Mouse (Mus musculus) hindbrain, embryonic 13.5 days (tissue): Measurements from ENCODE around the gene Cks1b. TPM values are rescaled to one million over a fixed set of nuclear protein-coding genes. Genes with fewer than 3 reads are reported as not detected.

Experiments
- ATAC-seq: fragments of 200-750 bp; cut with Nextera tagmentation; 2 replicates; pipeline ENCODE4 v1.8.0; 2017; ENCODE audit warnings: moderate TSS enrichment; ENCODE audit not compliant: low FRiP score
- H3K27ac ChIP-seq: fragments of 300-500 bp; sonication (generic); 2 replicates; pipeline ENCODE4 v1.5.1; 2015; ENCODE audit warnings: inconsistent platforms, mild to moderate bottlenecking, moderate library complexity
- H3K27me3 ChIP-seq: fragments of 300-500 bp; sonication (generic); 2 replicates; pipeline ENCODE4 v1.6.1; 2015; ENCODE audit warnings: mild to moderate bottlenecking, inconsistent platforms
- H3K36me3 ChIP-seq: fragments of 300-500 bp; sonication (generic); 2 replicates; pipeline ENCODE4 v1.6.1; 2015; ENCODE audit warnings: mild to moderate bottlenecking, inconsistent platforms
- H3K4me1 ChIP-seq: fragments of 300-500 bp; sonication (generic); replicated peaks from 2 replicates; pipeline ENCODE4 v1.6.1; 2015; ENCODE audit warnings: inconsistent platforms
- H3K4me2 ChIP-seq: fragments of 300-500 bp; sonication (generic); 2 replicates; pipeline ENCODE4 v1.6.1; 2015; ENCODE audit warnings: inconsistent platforms, mild to moderate bottlenecking, moderate library complexity
- H3K4me3 ChIP-seq: fragments of 300-500 bp; sonication (generic); 2 replicates; pipeline ENCODE4 v1.5.1; 2015; ENCODE audit warnings: mild to moderate bottlenecking, inconsistent platforms
- H3K9ac ChIP-seq: fragments of 300-500 bp; sonication (generic); 2 replicates; pipeline ENCODE4 v1.6.1; 2015; ENCODE audit warnings: mild to moderate bottlenecking, inconsistent platforms
- H3K9me3 ChIP-seq: fragments of 300-500 bp; sonication (generic); 2 replicates; pipeline ENCODE4 v1.6.1; 2016; ENCODE audit warnings: inconsistent platforms
- WGBS: fragments of 180-500 bp; shearing (Covaris S2); methylation state at CpG from one replicate; pipeline ENCODE4 v1.1.7; 2015; 5-methylcytosine and 5-hydroxymethylcytosine counted together
- polyA plus RNA-seq: library from polyadenylated mRNA; unstranded; fragments of >200 nt; fragmentation: Nextera tagmentation; extraction: Ambion mirVana; gene quantifications from 2 replicates; pipeline ENCODE4 v1.2.1, GENCODE M21; 2015

Cks1b gene
- polyA plus RNA-seq, 1 experiment from 2014 or later, result 116 TPM

DNA sequence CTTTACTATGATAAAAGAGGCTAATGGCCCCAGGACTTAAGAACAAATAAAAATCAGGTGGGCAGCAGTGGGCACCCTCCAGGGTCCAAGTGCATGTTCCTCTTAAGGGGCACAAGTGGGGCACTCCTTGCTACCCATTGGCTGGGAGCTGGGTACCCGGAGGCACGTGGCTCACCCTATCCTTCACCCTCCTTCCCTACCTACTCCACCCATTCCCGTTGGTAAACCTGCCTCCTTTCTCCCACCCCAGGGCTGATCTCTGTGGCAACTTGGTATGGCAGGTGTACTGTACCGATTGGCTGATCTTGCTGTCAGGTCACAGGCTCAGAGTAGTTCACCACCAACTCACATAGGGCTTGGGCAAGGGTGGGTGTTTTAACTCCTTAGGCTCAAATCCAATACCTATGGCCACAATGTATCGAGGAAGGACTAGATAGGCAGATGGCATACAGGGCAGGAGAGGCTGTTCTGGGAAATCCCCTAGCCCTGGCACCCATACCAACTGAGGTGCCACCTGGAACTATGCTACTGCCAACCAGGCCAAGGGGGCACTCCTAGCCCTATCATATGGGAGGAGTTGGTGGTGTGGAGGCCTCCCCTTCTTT, 34.4 kb downstream of the Cks1b start:
- Histone ChIP-seq H3K4me1 (peaks cover 26% of the 10 kb centered on the region), H3K9me3 (no peaks in the 10 kb centered on the region), H3K4me2 (no peak overlapping the region), H3K27me3 (0 out of 2 replicates have a peak, but pooled peaks cover 13% of the 10 kb centered on the region), H3K4me3 (no peak overlapping the region), H3K27ac (no peak overlapping the region), H3K9ac (no peak overlapping the region), H3K36me3 (no peaks in the 10 kb centered on the region)
- WGBS, result 90% methylated on average over 5 of the region's 5 CpGs
- no peak for ATAC-seq

DNA sequence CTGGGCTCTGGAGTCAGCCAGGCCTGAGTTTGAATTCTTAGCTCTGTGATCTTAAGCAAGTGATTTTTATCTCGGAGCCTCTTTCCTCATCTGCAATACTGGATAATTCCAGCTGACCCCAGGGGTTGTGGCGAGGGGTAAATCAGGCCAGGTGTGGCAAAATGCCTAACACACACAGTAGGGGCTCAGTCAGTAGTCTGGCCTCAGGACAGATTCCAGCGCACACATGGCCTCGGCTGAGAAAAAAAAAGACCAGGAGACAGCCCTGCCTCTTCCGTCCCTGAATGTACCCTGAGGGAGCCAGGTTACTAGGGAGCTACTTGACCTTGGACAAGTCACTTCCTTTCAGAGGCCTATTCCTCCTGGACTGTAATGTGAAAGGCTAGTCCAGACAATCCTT, 35.2 kb downstream of the Cks1b start:
- Histone ChIP-seq H3K4me2 (no peak overlapping the region), H3K4me3 (no peak overlapping the region), H3K36me3 (no peaks in the 10 kb centered on the region), H3K4me1 (peaks cover 28% of the 10 kb centered on the region), H3K27me3 (0 out of 2 replicates have a peak, but pooled peaks cover 13% of the 10 kb centered on the region), H3K9me3 (no peaks in the 10 kb centered on the region), H3K27ac (no peak overlapping the region), H3K9ac (no peak overlapping the region)
- 85% methylated on average over 5 of the region's 5 CpGs for WGBS
- no peak for ATAC-seq

DNA sequence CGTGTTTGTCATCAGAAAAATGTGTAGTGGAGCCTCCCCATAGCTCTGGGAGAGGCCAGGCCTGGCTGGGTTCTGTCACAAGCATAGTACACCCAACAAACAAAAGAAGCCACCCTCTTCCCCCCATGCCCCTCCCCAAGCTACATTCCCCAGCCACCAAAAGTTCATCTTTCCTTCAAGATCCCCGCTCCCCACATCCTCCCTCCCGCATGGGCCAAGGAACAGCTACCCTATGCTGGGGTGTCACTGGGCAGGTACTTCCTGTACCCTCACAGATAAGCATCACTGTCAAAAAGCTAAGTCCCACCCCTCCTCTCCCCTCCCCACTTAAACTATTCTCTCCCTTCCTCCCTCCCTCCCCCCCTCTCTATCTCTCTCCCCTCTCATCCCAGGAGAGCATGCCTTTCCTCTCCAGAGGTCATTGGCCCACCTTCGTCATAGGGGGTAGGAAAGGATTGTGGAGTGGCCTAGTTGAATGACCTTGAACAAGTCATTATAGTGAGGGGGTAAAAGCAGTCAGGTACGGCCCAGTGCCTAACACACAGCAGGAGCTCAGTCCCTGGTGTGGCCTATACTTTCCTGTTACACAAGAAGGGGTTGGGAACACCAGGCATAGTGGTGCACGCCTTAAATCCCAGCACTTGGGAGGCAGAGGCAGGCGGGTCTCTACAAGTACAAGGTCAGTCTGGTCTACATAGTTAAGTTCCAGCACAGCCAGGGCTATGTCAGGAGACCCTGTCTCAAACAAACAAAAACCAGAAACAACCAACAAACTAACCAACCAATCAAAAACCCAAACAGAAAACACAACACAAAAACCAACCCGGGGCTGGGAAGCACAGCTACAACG, 35.9 kb downstream of the Cks1b start:
- no peak overlapping the region for H3K4me2 ChIP-seq
- WGBS, result 86% methylated on average over 9 of the region's 9 CpGs
- H3K4me3 ChIP-seq, result no peak overlapping the region
- H3K27me3 ChIP-seq, result 0 out of 2 replicates have a peak, but pooled peaks cover 8% of the 10 kb centered on the region
- H3K4me1 ChIP-seq, result peaks cover 29% of the 10 kb centered on the region
- H3K27ac ChIP-seq, result no peak overlapping the region
- H3K9me3 ChIP-seq, result no peaks in the 10 kb centered on the region
- no peaks in the 10 kb centered on the region for H3K36me3 ChIP-seq
- no peak overlapping the region for H3K9ac ChIP-seq
- no peak for ATAC-seq

DNA sequence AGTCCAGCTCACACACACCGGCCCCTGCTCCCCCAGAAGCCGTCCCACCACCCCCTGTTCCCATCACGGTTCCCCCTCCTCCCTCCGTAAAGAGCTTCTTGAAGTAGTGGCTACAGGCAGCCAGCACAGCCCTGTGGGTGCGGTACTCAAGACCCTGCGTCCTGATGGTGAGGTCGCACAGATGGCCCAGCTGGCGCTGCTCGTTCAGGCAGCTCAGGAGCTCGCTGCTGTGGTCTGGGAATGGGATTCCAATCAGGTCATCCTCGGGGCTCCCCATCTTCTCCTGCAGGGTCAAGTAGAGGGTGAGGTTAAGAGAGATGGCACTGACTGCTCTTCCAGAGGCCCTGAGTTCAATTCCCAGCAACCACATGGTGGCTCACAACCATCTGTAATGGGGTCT, 37.0 kb downstream of the Cks1b start:
- no peaks in the 10 kb centered on the region for H3K36me3 ChIP-seq
- no peak overlapping the region for H3K9ac ChIP-seq
- H3K4me1 ChIP-seq, result peaks cover 22% of the 10 kb centered on the region
- no peak overlapping the region for H3K4me2 ChIP-seq
- H3K9me3 ChIP-seq, result no peaks in the 10 kb centered on the region
- H3K27me3 ChIP-seq, result 0 out of 2 replicates have a peak, but pooled peaks cover 6% of the 10 kb centered on the region
- ATAC-seq, result no peak
- no peak overlapping the region for H3K27ac ChIP-seq
- WGBS, result 85% methylated on average over 11 of the region's 11 CpGs
- H3K4me3 ChIP-seq, result no peak overlapping the region

DNA sequence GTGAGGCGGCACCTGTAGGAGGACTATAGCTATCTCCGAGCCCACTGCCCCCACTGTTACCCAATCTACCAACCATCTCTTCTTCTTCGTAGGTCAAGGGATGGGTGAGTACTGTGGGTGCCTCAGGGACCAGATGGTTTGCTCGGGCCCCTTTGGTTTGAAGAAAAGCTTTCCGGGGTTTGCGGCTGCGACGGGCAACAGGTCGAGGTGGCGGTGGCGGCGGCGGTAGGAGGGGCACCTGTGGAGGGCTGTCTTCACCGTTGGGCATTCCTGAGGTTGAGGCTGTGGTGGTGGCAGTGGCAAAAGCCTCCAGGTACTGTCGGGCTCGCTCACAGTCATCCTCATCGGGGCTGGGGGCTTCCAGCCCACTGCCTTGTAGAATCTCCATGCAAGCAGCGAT, 37.5 kb downstream of the Cks1b start:
- no peak overlapping the region for H3K4me3 ChIP-seq
- H3K27ac ChIP-seq, result no peak overlapping the region
- H3K9ac ChIP-seq, result no peak overlapping the region
- no peaks in the 10 kb centered on the region for H3K9me3 ChIP-seq
- no peak overlapping the region for H3K4me2 ChIP-seq
- WGBS, result 92% methylated on average over 18 of the region's 18 CpGs
- no peaks in the 10 kb centered on the region for H3K36me3 ChIP-seq
- 0 out of 2 replicates have a peak, but pooled peaks cover under 1% of the 10 kb centered on the region for H3K27me3 ChIP-seq
- peaks cover 22% of the 10 kb centered on the region for H3K4me1 ChIP-seq
- no peak for ATAC-seq

DNA sequence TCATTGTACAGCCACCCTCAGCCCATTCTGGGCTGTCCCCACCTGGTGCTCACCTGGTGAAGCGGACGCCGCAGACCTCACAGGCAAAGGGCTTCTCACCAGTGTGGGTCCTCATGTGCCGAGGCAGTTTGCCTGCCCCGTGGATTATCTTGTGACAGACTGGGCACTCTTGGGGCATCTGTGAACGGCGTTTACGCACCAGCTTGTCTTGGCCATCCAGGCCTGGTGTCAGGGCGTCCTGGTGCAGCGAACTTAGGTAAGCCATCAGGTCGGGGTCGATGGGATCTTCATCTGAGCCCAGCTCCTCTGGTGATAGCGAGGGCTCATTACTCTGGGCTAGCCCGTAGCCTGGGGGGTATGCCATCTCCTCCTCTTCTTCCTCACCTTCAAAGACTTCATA, 37.9 kb downstream of the Cks1b start:
- no peaks in the 10 kb centered on the region for H3K9me3 ChIP-seq
- WGBS, result 95% methylated on average over 14 of the region's 14 CpGs
- H3K4me3 ChIP-seq, result no peak overlapping the region
- H3K27me3 ChIP-seq, result no peaks in the 10 kb centered on the region
- no peak overlapping the region for H3K9ac ChIP-seq
- no peak for ATAC-seq
- no peak overlapping the region for H3K4me2 ChIP-seq
- H3K4me1 ChIP-seq, result peaks cover 22% of the 10 kb centered on the region
- H3K27ac ChIP-seq, result no peak overlapping the region
- H3K36me3 ChIP-seq, result no peaks in the 10 kb centered on the region

DNA sequence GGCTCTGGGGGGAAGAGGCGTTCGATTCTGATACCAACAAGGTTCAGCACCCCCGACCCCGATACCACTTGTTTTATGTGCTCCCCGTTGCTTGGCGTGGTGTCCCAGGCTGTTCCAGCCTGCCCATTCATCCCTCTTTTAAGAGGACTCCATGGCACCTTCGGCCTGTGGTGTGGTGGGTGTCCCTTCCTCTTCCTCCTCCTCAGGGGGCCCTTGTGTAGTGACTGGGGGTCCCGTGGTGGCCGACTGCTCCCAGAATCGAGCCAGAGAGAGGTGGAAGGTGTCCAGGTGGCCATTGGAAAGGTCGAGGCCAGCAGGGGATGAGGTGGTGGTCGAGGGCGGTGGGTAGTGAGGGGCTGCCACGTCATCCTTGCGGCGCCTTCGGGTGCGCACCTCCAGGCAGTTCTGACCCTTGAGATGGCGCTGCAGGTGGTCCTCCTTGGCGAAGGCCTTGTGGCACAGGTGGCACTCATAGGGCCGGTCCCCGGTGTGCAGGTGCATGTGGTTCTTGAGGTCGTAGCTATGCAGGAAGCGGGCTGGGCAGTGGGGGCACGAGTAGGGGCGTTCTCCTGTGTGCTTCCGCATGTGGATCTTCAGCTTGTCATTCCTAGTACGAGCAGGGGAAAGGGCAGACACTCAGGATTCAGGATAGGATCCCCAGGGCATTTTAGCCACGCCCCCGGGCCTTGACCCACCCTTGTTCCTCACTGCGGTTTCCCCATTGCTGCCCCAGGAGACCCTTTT, 38.6 kb downstream of the Cks1b start:
- Histone ChIP-seq H3K4me2 (peak overlapping the region; percentile 85; the same call in 1 of the 2 replicates), H3K9me3 (no peaks in the 10 kb centered on the region), H3K27ac (no peak overlapping the region), H3K27me3 (no peaks in the 10 kb centered on the region), H3K36me3 (no peaks in the 10 kb centered on the region), H3K9ac (no peak overlapping the region), H3K4me3 (no peak overlapping the region), H3K4me1 (peaks cover 22% of the 10 kb centered on the region)
- no peak for ATAC-seq
- WGBS, result 89% methylated on average over 31 of the region's 31 CpGs

DNA sequence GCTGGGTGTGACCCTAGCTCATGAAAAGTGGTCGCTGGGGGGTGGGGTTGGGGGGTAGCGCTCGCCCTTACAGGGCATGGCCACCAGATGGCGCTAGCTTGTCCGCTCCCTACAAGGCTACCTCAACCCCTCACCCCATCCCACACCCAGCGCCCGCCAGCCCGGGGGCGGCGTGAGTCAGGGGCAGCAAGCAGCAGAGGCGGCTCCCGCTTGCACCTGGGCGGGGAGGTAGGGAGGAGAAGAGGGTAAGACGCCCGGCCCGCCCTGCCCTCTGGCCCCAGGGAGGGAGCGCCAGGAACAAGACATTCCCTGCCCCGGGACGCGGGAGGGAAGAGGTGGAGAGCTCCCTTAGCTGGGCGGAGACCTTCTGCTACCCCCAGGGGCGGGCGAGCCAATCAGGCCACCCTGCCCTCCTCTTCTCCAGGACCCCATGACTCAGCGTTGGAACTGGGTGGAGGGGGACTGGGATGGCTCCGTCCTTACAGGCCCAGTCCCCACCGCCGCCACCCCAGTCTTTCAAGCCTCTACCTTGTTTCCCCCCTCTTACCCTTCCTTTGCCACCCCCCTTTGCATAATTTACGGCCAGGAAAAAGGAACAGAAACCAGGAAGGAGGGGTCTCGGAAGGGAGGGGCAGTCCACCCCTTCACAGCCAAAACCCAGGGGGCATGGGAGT, 39.7 kb downstream of the Cks1b start:
- H3K4me1 ChIP-seq, result peaks cover 22% of the 10 kb centered on the region
- H3K9ac ChIP-seq, result peak overlapping the region; percentile 80
- H3K27me3 ChIP-seq, result peaks cover 1% of the 10 kb centered on the region; the same call in 1 of the 2 replicates
- peak overlapping the region; percentile 57 for H3K4me3 ChIP-seq
- no peaks in the 10 kb centered on the region for H3K9me3 ChIP-seq
- no peaks in the 10 kb centered on the region for H3K36me3 ChIP-seq
- peak overlapping the region; percentile 85 for H3K4me2 ChIP-seq
- under 1% methylated on average over 28 of the region's 29 CpGs for WGBS
- peak overlapping the region; percentile 30 for H3K27ac ChIP-seq
- peak; percentile 86 for ATAC-seq

DNA sequence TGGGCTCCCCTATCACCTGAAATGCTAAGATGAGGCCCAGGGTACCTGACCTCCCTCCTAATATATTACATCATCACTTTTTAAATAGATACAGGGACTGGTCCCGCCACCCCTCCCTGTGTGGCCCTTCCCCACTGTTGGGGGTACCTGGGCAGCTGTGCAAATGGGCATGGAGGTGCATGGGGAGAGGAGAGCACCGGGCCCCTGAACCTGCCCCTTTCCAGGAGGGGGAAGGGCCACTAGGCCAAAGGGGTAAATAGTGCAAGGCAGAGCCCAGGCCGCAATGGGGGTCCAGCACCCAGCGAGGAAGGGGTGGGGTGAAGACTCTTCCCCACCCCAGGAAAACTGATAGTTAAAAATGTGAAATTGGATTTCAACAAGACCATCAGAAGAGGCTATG, 40.4 kb downstream of the Cks1b start:
- Histone ChIP-seq H3K4me1 (peaks cover 22% of the 10 kb centered on the region), H3K9me3 (no peaks in the 10 kb centered on the region), H3K4me3 (no peak overlapping the region), H3K4me2 (peak overlapping the region; percentile 85; the same call in 1 of the 2 replicates), H3K27ac (no peak overlapping the region), H3K9ac (0 out of 2 replicates have a peak overlapping the region, but pooled peaks have one; percentile 80), H3K36me3 (no peaks in the 10 kb centered on the region), H3K27me3 (peaks cover 4% of the 10 kb centered on the region; the same call in 1 of the 2 replicates)
- WGBS, result 74% methylated on average over 4 of the region's 4 CpGs
- peak; percentile 4; the same call in 1 of the 2 replicates for ATAC-seq

DNA sequence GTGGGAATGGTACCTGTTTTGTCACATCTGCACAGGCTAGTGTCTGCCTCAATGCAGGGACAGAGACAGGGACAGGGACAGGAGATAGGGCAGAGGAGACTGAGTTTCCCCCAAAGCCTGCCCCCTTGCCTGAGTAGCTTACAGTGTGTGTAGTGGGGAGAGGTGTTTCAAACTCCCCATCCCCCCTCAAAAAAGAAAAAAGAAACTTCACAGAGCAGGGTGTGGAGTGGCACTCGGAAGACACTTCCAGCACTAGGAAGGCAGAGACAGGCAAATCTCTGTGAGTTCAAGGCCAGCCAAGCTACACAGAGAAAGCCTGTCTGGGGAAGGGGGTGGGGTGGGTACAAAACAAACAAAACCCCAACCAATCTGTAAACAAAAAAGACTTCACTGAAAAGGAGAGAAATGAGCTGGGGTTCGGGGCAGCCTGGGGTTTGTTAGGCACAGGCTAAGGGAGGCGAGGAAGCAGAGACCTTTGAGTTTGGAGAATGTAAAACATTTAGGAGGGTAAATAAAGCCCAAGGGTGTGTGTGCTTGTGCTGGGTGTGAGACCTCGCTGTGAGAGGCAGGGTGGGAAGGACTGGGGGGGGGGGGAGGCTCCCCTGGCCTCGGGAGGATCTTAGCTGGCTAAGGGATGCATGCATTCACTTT, 44.5 kb downstream of the Cks1b start:
- H3K4me1 ChIP-seq, result peaks cover 10% of the 10 kb centered on the region
- no peak overlapping the region for H3K4me2 ChIP-seq
- no peak for ATAC-seq
- no peak overlapping the region for H3K9ac ChIP-seq
- H3K4me3 ChIP-seq, result no peak overlapping the region
- 44% methylated on average over 5 of the region's 5 CpGs for WGBS
- peaks cover 7% of the 10 kb centered on the region; the same call in 1 of the 2 replicates for H3K27me3 ChIP-seq
- H3K27ac ChIP-seq, result no peak overlapping the region
- H3K9me3 ChIP-seq, result no peaks in the 10 kb centered on the region
- no peaks in the 10 kb centered on the region for H3K36me3 ChIP-seq

DNA sequence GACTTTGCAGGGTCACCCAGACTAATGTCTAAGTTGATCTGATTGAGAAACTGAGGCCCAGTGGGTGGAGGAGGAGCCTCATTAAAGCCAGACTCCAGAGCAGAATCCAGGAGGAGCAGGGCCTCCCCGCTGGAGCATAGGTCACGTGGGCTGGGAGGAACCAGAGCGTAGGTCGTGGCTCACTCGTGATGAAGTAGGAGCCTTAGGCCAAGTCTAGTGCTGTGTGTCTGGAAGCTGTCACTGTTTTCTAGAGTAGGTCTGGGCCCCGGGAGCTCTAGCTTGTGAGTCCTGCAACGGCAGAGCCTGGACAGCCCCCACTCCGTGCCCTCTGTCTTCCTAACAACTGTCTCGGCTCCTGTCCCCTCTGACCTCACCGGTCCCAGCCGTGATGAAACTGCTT, 50.8 kb downstream of the Cks1b start:
- Histone ChIP-seq H3K4me3 (no peak overlapping the region), H3K27me3 (peaks cover 8% of the 10 kb centered on the region), H3K4me2 (no peak overlapping the region), H3K27ac (no peak overlapping the region), H3K4me1 (no peaks in the 10 kb centered on the region), H3K9me3 (no peaks in the 10 kb centered on the region), H3K36me3 (no peaks in the 10 kb centered on the region), H3K9ac (no peak overlapping the region)
- no peak for ATAC-seq
- WGBS, result 72% methylated on average over 11 of the region's 11 CpGs
